Mouse (Mus musculus) gastrocnemius, adult 2 months (tissue): ENCODE measurements at regions not wholly inside any gene's neighbourhood (a gene's known extent, or its start where the extent isn't known, plus 50 kb on each side); places are given as distances from the start of the nearest gene placed in this dataset.

Experiments
- DNase-seq: peaks from one replicate; pipeline ENCODE4 v3.0.0; 2022
- H3K27ac ChIP-seq: fragments of 200-600 bp; 2 replicates; pipeline ENCODE4 v1.8.1; 2022; ENCODE audit warnings: mild to moderate bottlenecking
- H3K4me3 ChIP-seq: fragments of 200-600 bp; 2 replicates; pipeline ENCODE4 v1.8.1; 2022; ENCODE audit warnings: mild to moderate bottlenecking, moderate library complexity
- CTCF ChIP-seq: fragments of 200-600 bp; IDR thresholded peaks from 2 replicates; pipeline ENCODE4 v1.8.1; 2022; ENCODE audit warnings: antibody characterized with exemption, mild to moderate bottlenecking, moderate library complexity
- intact Hi-C: fragments of 180-260 bp; cut with DNase I; formaldehyde crosslinking; loops from one replicate; pipeline ENCODE4 v1.15.1; 2025

GRCm38 (mm10) chr4:21207617-21208016 lies 478.1 kb downstream of the Prdm13 start:
- intact Hi-C loops, result no loop called here
- DNase-seq, result no peak
- TF ChIP-seq CTCF, result no peak
- Histone ChIP-seq H3K4me3 (no peak overlapping the region), H3K27ac (no peak overlapping the region)

DNA sequence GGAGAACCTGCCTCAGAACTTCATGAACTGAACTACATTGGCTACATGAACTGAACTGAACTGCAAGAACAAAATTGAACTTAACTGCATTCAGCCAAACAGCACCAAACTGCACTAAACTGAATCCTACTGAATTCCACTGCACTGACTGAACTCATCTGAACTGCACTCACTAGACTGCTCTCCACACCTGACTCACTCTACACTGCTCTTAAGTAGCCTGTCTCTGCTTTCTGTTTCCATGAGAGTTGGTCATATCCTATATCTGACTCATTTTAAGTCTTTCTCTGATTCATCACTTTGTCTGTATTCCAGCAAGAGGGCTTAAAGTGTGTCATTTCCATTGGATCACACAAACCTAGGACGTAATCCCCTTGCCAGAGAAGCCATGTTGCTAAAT lies 490.1 kb downstream of the Prdm13 start:
- intact Hi-C loops, result no loop called here
- TF ChIP-seq CTCF, result no peak
- Histone ChIP-seq H3K4me3 (no peak overlapping the region), H3K27ac (no peak overlapping the region)
- DNase-seq, result no peak

GRCm38 (mm10) chr4:21173789-21174188 lies 512.0 kb downstream of the Prdm13 start:
- TF ChIP-seq CTCF, result no peak
- Histone ChIP-seq H3K27ac (no peak overlapping the region), H3K4me3 (no peak overlapping the region)
- no peak for DNase-seq
- intact Hi-C loops, result no loop called here

GRCm38 (mm10) chr4:21173019-21173418 lies 512.7 kb downstream of the Prdm13 start:
- DNase-seq, result no peak
- no peak overlapping the region for H3K4me3 ChIP-seq
- no peak for TF ChIP-seq CTCF
- no peak overlapping the region for H3K27ac ChIP-seq
- intact Hi-C loops, result no loop called here

DNA sequence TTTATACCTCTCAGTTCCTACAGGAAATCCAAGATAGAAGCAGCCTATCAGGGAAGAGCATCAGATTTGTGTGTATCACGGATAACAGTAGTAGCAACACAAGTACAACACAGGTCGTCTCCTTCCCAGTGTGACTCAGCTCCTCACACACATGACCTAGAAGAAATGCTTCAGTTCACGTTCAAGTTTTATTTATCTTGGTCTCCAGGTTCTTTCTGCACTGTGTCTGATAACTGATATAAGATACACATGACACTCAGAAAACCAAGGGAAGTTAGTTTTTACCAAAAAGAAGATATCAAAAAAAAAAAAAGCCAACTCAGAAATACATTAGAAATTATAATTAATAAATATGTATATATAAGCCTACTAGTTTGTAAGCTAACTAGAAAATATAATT lies 515.0 kb downstream of the Prdm13 start:
- intact Hi-C loops, result no loop called here
- Histone ChIP-seq H3K27ac (no peak overlapping the region), H3K4me3 (no peak overlapping the region)
- DNase-seq, result no peak
- TF ChIP-seq CTCF, result no peak

DNA sequence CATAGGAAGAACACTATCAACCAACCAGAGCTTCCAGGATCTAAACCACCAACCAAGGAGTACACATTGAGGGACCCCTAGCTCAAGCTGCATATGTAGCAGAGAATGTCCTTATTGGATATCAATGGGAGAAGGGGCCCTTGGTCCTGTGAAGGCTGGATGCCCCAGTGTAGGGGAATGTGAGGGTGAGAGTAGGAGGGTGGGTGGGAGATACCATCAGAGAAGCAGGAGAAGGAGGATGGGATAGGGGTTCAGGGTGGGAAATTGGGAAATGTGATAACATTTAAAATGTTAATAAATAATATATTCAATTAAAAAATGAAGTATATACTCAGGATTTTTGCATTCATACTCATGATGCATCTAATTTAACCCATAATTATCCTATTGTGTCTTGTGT lies 523.6 kb downstream of the Prdm13 start:
- Histone ChIP-seq H3K27ac (no peak overlapping the region), H3K4me3 (no peak overlapping the region)
- intact Hi-C loops, result no loop called here
- no peak for TF ChIP-seq CTCF
- DNase-seq, result no peak

- intact Hi-C loops, result no loop called here
- Histone ChIP-seq H3K4me3 (no peak overlapping the region), H3K27ac (no peak overlapping the region)
- no peak for DNase-seq
- no peak for TF ChIP-seq CTCF
Measured at GRCm38 (mm10) chr4:21125892-21126291, 559.9 kb downstream of the Prdm13 start.

GRCm38 (mm10) chr4:21095741-21096140 lies 590.0 kb downstream of the Prdm13 start:
- intact Hi-C loops, result no loop called here
- DNase-seq, result no peak
- no peak overlapping the region for H3K27ac ChIP-seq
- no peak for TF ChIP-seq CTCF
- no peak overlapping the region for H3K4me3 ChIP-seq

- Histone ChIP-seq H3K27ac (no peak overlapping the region), H3K4me3 (no peak overlapping the region)
- no peak for TF ChIP-seq CTCF
- intact Hi-C loops, result no loop called here
- DNase-seq, result no peak
Measured at GRCm38 (mm10) chr4:21070198-21070785, 615.5 kb downstream of the Prdm13 start.
